Mouse (Mus musculus): ENCODE data around the gene Tctex1d2. TPM values are rescaled to one million over a fixed set of nuclear protein-coding genes. Genes with fewer than 3 reads are reported as not detected.

The Tctex1d2 gene
- total and polyA plus RNA-seq, 3 experiments, result not detected

Other genes with a start within 250 kb of the Tctex1d2 start
- gene Bex6, start 239.9 kb upstream of the Tctex1d2 start, total RNA-seq (2012; rRNA removed), result not detected in 2 replicates
- gene Bex6, start 239.9 kb upstream of the Tctex1d2 start, total RNA-seq (2014; rRNA removed), result not detected in 2 replicates
- gene Bex6, start 239.9 kb upstream of the Tctex1d2 start, polyA plus RNA-seq (2012; ENCODE audit: insufficient read length, low read depth), result not detected in 2 replicates
- 22.4 and 24.0 TPM in 2 replicates for gene Fbxo45, start 172.5 kb upstream of the Tctex1d2 start, total RNA-seq (2012; rRNA removed)
- 24.4 and 25.4 TPM in 2 replicates for gene Fbxo45, start 172.5 kb upstream of the Tctex1d2 start, total RNA-seq (2014; rRNA removed)
- 20.0 and 21.4 TPM in 2 replicates for gene Fbxo45, start 172.5 kb upstream of the Tctex1d2 start, polyA plus RNA-seq (2012; ENCODE audit: insufficient read length, low read depth)
- 22.7 and 26.1 TPM in 2 replicates for gene Wdr53, start 172.5 kb upstream of the Tctex1d2 start, total RNA-seq (2012; rRNA removed)
- 56.4 and 57.3 TPM in 2 replicates for gene Wdr53, start 172.5 kb upstream of the Tctex1d2 start, total RNA-seq (2014; rRNA removed)
- gene Wdr53, start 172.5 kb upstream of the Tctex1d2 start, polyA plus RNA-seq (2012; ENCODE audit: insufficient read length, low read depth), result 28.6 and 38.9 TPM in 2 replicates
- gene Smco1, start 148.2 kb upstream of the Tctex1d2 start, total RNA-seq (2012; rRNA removed), result not detected in 2 replicates
- gene Smco1, start 148.2 kb upstream of the Tctex1d2 start, total RNA-seq (2014; rRNA removed), result not detected in 2 replicates
- gene Smco1, start 148.2 kb upstream of the Tctex1d2 start, polyA plus RNA-seq (2012; ENCODE audit: insufficient read length, low read depth), result not detected in 2 replicates
- gene Rnf168, start 142.2 kb upstream of the Tctex1d2 start, total RNA-seq (2012; rRNA removed), result 22.2 and 23.9 TPM in 2 replicates
- gene Rnf168, start 142.2 kb upstream of the Tctex1d2 start, total RNA-seq (2014; rRNA removed), result 37.9 and 40.7 TPM in 2 replicates
- gene Rnf168, start 142.2 kb upstream of the Tctex1d2 start, polyA plus RNA-seq (2012; ENCODE audit: insufficient read length, low read depth), result 20.5 TPM in 2 replicates
- gene Ubxn7, start 87.4 kb upstream of the Tctex1d2 start, total RNA-seq (2012; rRNA removed), result 18.5 and 26.8 TPM in 2 replicates
- gene Ubxn7, start 87.4 kb upstream of the Tctex1d2 start, total RNA-seq (2014; rRNA removed), result 28.0 and 32.8 TPM in 2 replicates
- 25.7 and 32.5 TPM in 2 replicates for gene Ubxn7, start 87.4 kb upstream of the Tctex1d2 start, polyA plus RNA-seq (2012; ENCODE audit: insufficient read length, low read depth)
- 0.25 and 0.29 TPM in 2 replicates for gene Tm4sf19, start 19.2 kb upstream of the Tctex1d2 start, total RNA-seq (2012; rRNA removed)
- gene Tm4sf19, start 19.2 kb upstream of the Tctex1d2 start, total RNA-seq (2014; rRNA removed), result 0.45 and 0.78 TPM in 2 replicates
- gene Tm4sf19, start 19.2 kb upstream of the Tctex1d2 start, polyA plus RNA-seq (2012; ENCODE audit: insufficient read length, low read depth), result 0.52 and 1.3 TPM in 2 replicates
- gene Pcyt1a, start 11.2 kb downstream of the Tctex1d2 start, total RNA-seq (2012; rRNA removed), result 16.4 and 17.0 TPM in 2 replicates
- 20.3 and 21.1 TPM in 2 replicates for gene Pcyt1a, start 11.2 kb downstream of the Tctex1d2 start, total RNA-seq (2014; rRNA removed)
- 25.7 and 28.1 TPM in 2 replicates for gene Pcyt1a, start 11.2 kb downstream of the Tctex1d2 start, polyA plus RNA-seq (2012; ENCODE audit: insufficient read length, low read depth)
- 0.08 and 0.21 TPM in 2 replicates for gene Slc51a, start 68.2 kb downstream of the Tctex1d2 start, total RNA-seq (2012; rRNA removed)
- gene Slc51a, start 68.2 kb downstream of the Tctex1d2 start, total RNA-seq (2014; rRNA removed), result not detected in 2 replicates
- gene Slc51a, start 68.2 kb downstream of the Tctex1d2 start, polyA plus RNA-seq (2012; ENCODE audit: insufficient read length, low read depth), result 0.17 TPM in 1 of 2 replicates, not detected in the other
- not detected in 2 replicates for gene Zdhhc19, start 76.6 kb downstream of the Tctex1d2 start, total RNA-seq (2012; rRNA removed)
- not detected in 2 replicates for gene Zdhhc19, start 76.6 kb downstream of the Tctex1d2 start, total RNA-seq (2014; rRNA removed)
- gene Zdhhc19, start 76.6 kb downstream of the Tctex1d2 start, polyA plus RNA-seq (2012; ENCODE audit: insufficient read length, low read depth), result not detected in 2 replicates
- 328 and 358 TPM in 2 replicates for gene Tfrc, start 189.2 kb downstream of the Tctex1d2 start, total RNA-seq (2012; rRNA removed)
- gene Tfrc, start 189.2 kb downstream of the Tctex1d2 start, total RNA-seq (2014; rRNA removed), result 840 and 921 TPM in 2 replicates
- gene Tfrc, start 189.2 kb downstream of the Tctex1d2 start, polyA plus RNA-seq (2012; ENCODE audit: insufficient read length, low read depth), result 186 and 190 TPM in 2 replicates
- 31.9 and 35.9 TPM in 2 replicates for gene Tnk2, start 224.2 kb downstream of the Tctex1d2 start, total RNA-seq (2012; rRNA removed)
- 14.7 and 18.8 TPM in 2 replicates for gene Tnk2, start 224.2 kb downstream of the Tctex1d2 start, total RNA-seq (2014; rRNA removed)
- gene Tnk2, start 224.2 kb downstream of the Tctex1d2 start, polyA plus RNA-seq (2012; ENCODE audit: insufficient read length, low read depth), result 62.2 and 67.7 TPM in 2 replicates